Comparison of ENCODE assay signal across 8 mouse cellular contexts in genomic region chr13:92794462-92795214, GRCm38 (mm10). TPM values are rescaled to one million over a fixed set of nuclear protein-coding genes. Genes with fewer than 3 reads are reported as not detected.
DNase-seq lines count a peak whose midpoint lies in the region; ATAC-seq and TF ChIP-seq lines count a peak whose summit lies in the region.

Gene Thbs4, minus strand, starts transcription at chr13:92794818.

- H3K9ac ChIP-seq in ES-E14 (ENCODE audit: insufficient read depth, low read depth, low read length, poor library complexity, severe bottlenecking) = peak within 1 kb of the TSS; percentile 59
- H3K9ac ChIP-seq in neural tube, embryonic 12.5 days = peak within 1 kb of the TSS; percentile 47

- peak within 1 kb of the TSS; percentile 57 to 70; a peak in 3 of 4 replicates for H3K4me3 ChIP-seq in ES-E14 (ENCODE audit: insufficient read depth in 1 of 2, low read depth in 1 of 2, low read length in 2 of 2, poor library complexity in 1 of 2, severe bottlenecking in 1 of 2)
- peak within 1 kb of the TSS; percentile 38 for H3K4me3 ChIP-seq in neural tube, embryonic 12.5 days
- no peak within 1 kb of the TSS for H3K4me3 ChIP-seq in thymus, adult 2 months (ENCODE audit: control insufficient read depth, insufficient read depth, low read length)

- no peaks in the 10 kb centered on the region for H3K9me3 ChIP-seq in ES-E14 (ENCODE audit: control insufficient read depth, insufficient read depth, low read depth, low read length)
- H3K9me3 ChIP-seq in neural tube, embryonic 12.5 days = no peaks in the 10 kb centered on the region

- H3K27ac ChIP-seq in ES-E14 (ENCODE audit: insufficient read depth, low read depth, low read length, poor library complexity, severe bottlenecking) = no peak within 1 kb of the TSS
- no peak within 1 kb of the TSS for H3K27ac ChIP-seq in neural tube, embryonic 12.5 days
- H3K27ac ChIP-seq in thymus, adult 2 months (ENCODE audit: control insufficient read depth, insufficient read depth, low read length) = no peak within 1 kb of the TSS

- DNase-seq in cerebellum, postnatal 25 days = peak; percentile 25 to 50
- DNase-seq in ES-E14 (ENCODE audit: low read depth, low spot score) = no peak
- peak; percentile 36 for DNase-seq in gastrocnemius, postnatal 10 days
- DNase-seq in layer of hippocampus, postnatal 36 days = no peak
- no peak for DNase-seq in thymus, adult 2 months
- DNase-seq in adrenal gland, adult 18-20 months (ENCODE audit: low spot score in 2 of 2) = no peak

- TF ChIP-seq CTCF in thymus, adult 2 months (IDR thresholded peaks at IDR 0.05; ENCODE audit: borderline replicate concordance, control insufficient read depth, extremely low read depth, insufficient read depth, low read length, poor library complexity) = no peak

- peaks cover 10% of the 10 kb centered on the region for H3K27me3 ChIP-seq in neural tube, embryonic 12.5 days (replicated peaks)
- peaks cover 4% of the 10 kb centered on the region; the same call in 1 of the 2 replicates for H3K27me3 ChIP-seq in thymus, adult 2 months (ENCODE audit: control insufficient read depth, insufficient read depth, low read length)

- no peak for TF ChIP-seq POLR2A in thymus, adult 2 months (IDR thresholded peaks at IDR 0.05; ENCODE audit: control insufficient read depth, extremely low read depth, insufficient read depth, low read length, poor library complexity)

- 4% methylated on average over 42 of the region's 45 CpGs for WGBS in neural tube, embryonic 12.5 days
- 12% methylated on average over 42 of the region's 45 CpGs for WGBS in thymus, adult 2 months

- peak within 1 kb of the TSS; percentile 73 for H3K4me2 ChIP-seq in neural tube, embryonic 12.5 days (replicated peaks)

- no peaks in the 10 kb centered on the region for H3K36me3 ChIP-seq in ES-E14 (ENCODE audit: control insufficient read depth, insufficient read depth, low read length, poor library complexity, severe bottlenecking)
- no peaks in the 10 kb centered on the region for H3K36me3 ChIP-seq in neural tube, embryonic 12.5 days
- no peaks in the 10 kb centered on the region for H3K36me3 ChIP-seq in thymus, adult 2 months (ENCODE audit: control insufficient read depth, insufficient read depth, low read length)

- H3K4me1 ChIP-seq in ES-E14 (ENCODE audit: control insufficient read depth in 2 of 2, insufficient read depth in 2 of 2, low read length in 2 of 2, poor library complexity in 1 of 2) = no peaks in the 10 kb centered on the region
- peaks cover 5% of the 10 kb centered on the region for H3K4me1 ChIP-seq in neural tube, embryonic 12.5 days
- no peaks in the 10 kb centered on the region for H3K4me1 ChIP-seq in thymus, adult 2 months (replicated peaks; ENCODE audit: control insufficient read depth, insufficient read depth, low read length)

- in situ Hi-C loops in ES-E14 (cut with MboI; ENCODE audit: low sequenced_read_pairs in 2 of 2, unreplicated experiment in 2 of 2) = no loop called here

- no peak for ATAC-seq in cerebellum, adult (ENCODE audit: insufficient number of reproducible peaks, low FRiP score, low TSS enrichment)
- peak; percentile 58 for ATAC-seq in neural tube, embryonic 12.5 days (ENCODE audit: low FRiP score, low read depth)

TF ChIP-seq in ES-E14, 5 proteins besides CTCF, POLR2A, EP300 and RAD21:
- TF ChIP-seq CHD2 (IDR thresholded peaks at IDR 0.05; ENCODE audit: low read depth, low read length) = no peak
- no peak for TF ChIP-seq MAFK (IDR thresholded peaks at IDR 0.05; ENCODE audit: insufficient read depth, low read depth, low read length)

RNA-seq across cellular contexts. Expression of gene Thbs4, which starts in this region (rescaled TPM):
- 0.76 and 1.1 TPM in 2 replicates for total RNA-seq in ES-E14 (2012; rRNA removed)
- 100 to 1,000 TPM; 129 to 131 TPM for total RNA-seq in gastrocnemius, postnatal 10 days (2021)
- 10 to 100 TPM; 17.3 to 21.4 TPM for total RNA-seq in layer of hippocampus, postnatal 36 days (2021)
- polyA plus RNA-seq in neural tube, embryonic 12.5 days (2016; fragmentation: Nextera tagmentation; extraction: Ambion mirVana) = 1.6 and 2.8 TPM in 2 replicates
- 2.6 and 3.4 TPM in 2 replicates for polyA plus RNA-seq in thymus, adult 2 months (2012; rRNA removed)
- 1 to 10 TPM; 2.2 to 7.7 TPM for total RNA-seq in adrenal gland, adult 18-20 months (2021)

Comparison
In these comparisons a context has a peak if more than half of its experiments do, and no peak if none do; other contexts are left out.
1. RNA of gene Thbs4 (total RNA-seq): 129 to 131 TPM in gastrocnemius, postnatal 10 days; 17.3 to 21.4 TPM in layer of hippocampus, postnatal 36 days, 2.2 to 7.7 TPM in adrenal gland, adult 18-20 months and 0.76 to 1.1 TPM in ES-E14; every median in the first group is over 4 times any median in the second.
2. DNase-seq: peak in cerebellum, postnatal 25 days (2 of 2) and gastrocnemius, postnatal 10 days (single experiment); none in ES-E14 (single experiment), layer of hippocampus, postnatal 36 days (0 of 2), thymus, adult 2 months (single experiment) and adrenal gland, adult 18-20 months (0 of 2).